Comparison of ENCODE assay signal across 9 mouse cellular contexts in the genomic region with DNA sequence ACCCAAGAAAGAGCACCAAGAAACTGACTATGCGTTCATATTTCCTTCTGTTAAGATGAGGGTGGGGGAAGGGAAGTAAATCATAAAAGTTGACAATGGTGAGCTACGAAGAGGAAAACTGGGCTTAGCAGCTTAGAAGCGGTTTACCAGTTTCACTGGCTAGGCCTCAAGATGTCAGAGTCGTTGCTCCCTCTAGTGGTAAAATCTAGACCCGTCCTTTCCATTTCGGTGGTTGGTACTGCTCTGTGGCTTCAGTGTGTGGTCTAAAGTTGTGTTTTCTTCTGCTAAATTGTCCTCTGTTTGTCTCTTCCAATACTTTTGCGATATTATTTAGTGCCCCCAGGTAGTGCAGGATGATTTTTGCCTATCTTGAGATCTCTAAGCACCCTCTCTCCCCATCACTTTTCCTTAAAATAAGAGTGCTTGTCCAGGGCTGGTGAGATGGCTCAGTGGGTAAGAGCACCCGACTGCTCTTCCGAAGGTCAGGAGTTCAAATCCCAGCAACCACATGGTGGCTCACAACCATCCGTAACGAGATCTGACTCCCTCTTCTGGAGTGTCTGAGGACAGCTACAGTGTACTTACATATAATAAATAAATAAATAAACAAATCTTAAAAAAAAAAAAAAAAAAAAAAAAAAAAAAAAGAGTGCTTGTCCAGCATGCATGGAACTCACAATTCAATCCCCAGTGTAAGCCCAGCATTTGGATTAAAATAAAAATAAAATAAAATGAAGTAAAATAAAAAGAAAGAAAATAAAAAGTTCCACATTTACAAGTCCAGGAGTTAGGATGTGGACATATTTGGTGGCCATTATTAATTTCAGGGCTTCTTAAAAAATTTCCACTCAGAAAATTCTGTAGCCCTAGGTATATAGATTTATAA. TPM values are rescaled to one million over a fixed set of nuclear protein-coding genes. Genes with fewer than 3 reads are reported as not detected.
A peak's percentile ranks its signal among the peaks of the same experiment; 100 is the strongest.
DNase-seq lines count a peak whose midpoint lies in the region; ATAC-seq and TF ChIP-seq lines count a peak whose summit lies in the region.
"Had no signal": no experiment of that assay in that cellular context is flagged by ENCODE, and none has a peak within 500 bp of the region (broad histone marks: within the 10 kb centered on the region; RNA-seq: fewer than 3 reads in every experiment).

No protein-coding gene starts in this region.

- peak; percentile 83 for TF ChIP-seq CTCF in hindbrain, postnatal 0 days (IDR thresholded peaks at IDR 0.05; ENCODE audit: low read depth)

- no peak overlapping the region for H3K27ac ChIP-seq in embryonic facial prominence, embryonic 14.5 days (replicated peaks; ENCODE audit: low read depth, low read length)
- peak overlapping the region; percentile 32; the same call in 1 of the 2 replicates for H3K27ac ChIP-seq in hindbrain, postnatal 0 days
- no peak overlapping the region for H3K27ac ChIP-seq in liver, embryonic 11.5 days (ENCODE audit: low read depth, low read length)
- no peak overlapping the region for H3K27ac ChIP-seq in neural tube, embryonic 11.5 days (ENCODE audit: low read depth, low read length)

- peak; percentile 84 for DNase-seq in thymus, postnatal 0 days (ENCODE audit: low spot score)
- no peak for DNase-seq in thymus, adult 18-20 months
- DNase-seq in adrenal gland, postnatal 14 days: peak; percentile 48
- peak; percentile 92 for DNase-seq in embryonic facial prominence, embryonic 14.5 days (ENCODE audit: low spot score)
- peak; percentile 92 for DNase-seq in hindbrain, postnatal 0 days (ENCODE audit: low spot score)
- DNase-seq in liver, embryonic 11.5 days (ENCODE audit: low spot score): peak; percentile 47
- DNase-seq in neural tube, embryonic 11.5 days (ENCODE audit: low spot score): peak; percentile 66
- no peak for DNase-seq in urinary bladder, postnatal 10 days (ENCODE audit: low spot score)

- peak; percentile 91 for ATAC-seq in embryonic facial prominence, embryonic 14.5 days (ENCODE audit: low read depth)
- ATAC-seq in hindbrain, postnatal 0 days: peak; percentile 90
- ATAC-seq in liver, embryonic 11.5 days (replicated peaks; ENCODE audit: low FRiP score): peak; percentile 51; the same call in 1 of the 2 replicates
- peak; percentile 61; the same call in 1 of the 2 replicates for ATAC-seq in neural tube, embryonic 11.5 days (ENCODE audit: insufficient read depth, low FRiP score, low TSS enrichment)

- no peaks in the 10 kb centered on the region for H3K36me3 ChIP-seq in embryonic facial prominence, embryonic 14.5 days (ENCODE audit: control insufficient read depth, insufficient read depth, low read length)
- no peaks in the 10 kb centered on the region for H3K36me3 ChIP-seq in hindbrain, postnatal 0 days (ENCODE audit: insufficient read depth, low read length)
- H3K36me3 ChIP-seq in liver, embryonic 11.5 days (ENCODE audit: control insufficient read depth, insufficient read depth, low read length): no peaks in the 10 kb centered on the region
- H3K36me3 ChIP-seq in neural tube, embryonic 11.5 days (ENCODE audit: control insufficient read depth, insufficient read depth, low read length): no peaks in the 10 kb centered on the region

- 19% methylated on average over 9 of the region's 11 CpGs for WGBS in embryonic facial prominence, embryonic 14.5 days
- 20% methylated on average over 9 of the region's 11 CpGs for WGBS in hindbrain, postnatal 0 days
- 27% methylated on average over 9 of the region's 11 CpGs for WGBS in liver, embryonic 11.5 days
- WGBS in neural tube, embryonic 11.5 days: 24% methylated on average over 9 of the region's 11 CpGs

- no peak overlapping the region for H3K4me3 ChIP-seq in embryonic facial prominence, embryonic 14.5 days (ENCODE audit: low read depth, low read length)
- no peak overlapping the region for H3K4me3 ChIP-seq in hindbrain, postnatal 0 days (ENCODE audit: low read length)
- H3K4me3 ChIP-seq in liver, embryonic 11.5 days (ENCODE audit: low read depth, low read length): no peak overlapping the region
- no peak overlapping the region for H3K4me3 ChIP-seq in neural tube, embryonic 11.5 days (ENCODE audit: low read depth, low read length)

- no peaks in the 10 kb centered on the region for H3K27me3 ChIP-seq in embryonic facial prominence, embryonic 14.5 days (replicated peaks; ENCODE audit: control insufficient read depth, insufficient read depth, low read length)
- no peaks in the 10 kb centered on the region for H3K27me3 ChIP-seq in hindbrain, postnatal 0 days (ENCODE audit: insufficient read depth, low read length)
- H3K27me3 ChIP-seq in liver, embryonic 11.5 days (replicated peaks; ENCODE audit: control insufficient read depth, insufficient read depth, low read length): no peaks in the 10 kb centered on the region
- H3K27me3 ChIP-seq in neural tube, embryonic 11.5 days (ENCODE audit: control insufficient read depth, insufficient read depth, low read length): no peaks in the 10 kb centered on the region

- H3K4me2 ChIP-seq in embryonic facial prominence, embryonic 14.5 days (ENCODE audit: low read depth, low read length): no peak overlapping the region
- H3K4me2 ChIP-seq in hindbrain, postnatal 0 days (ENCODE audit: low read depth, low read length): no peak overlapping the region
- no peak overlapping the region for H3K4me2 ChIP-seq in liver, embryonic 11.5 days
- no peak overlapping the region for H3K4me2 ChIP-seq in neural tube, embryonic 11.5 days (ENCODE audit: low read depth)

- no peaks in the 10 kb centered on the region for H3K9me3 ChIP-seq in embryonic facial prominence, embryonic 14.5 days (ENCODE audit: control insufficient read depth, low read length)
- no peaks in the 10 kb centered on the region for H3K9me3 ChIP-seq in hindbrain, postnatal 0 days (ENCODE audit: low read length)
- H3K9me3 ChIP-seq in liver, embryonic 11.5 days (ENCODE audit: control insufficient read depth, low read length): no peaks in the 10 kb centered on the region
- no peaks in the 10 kb centered on the region for H3K9me3 ChIP-seq in neural tube, embryonic 11.5 days (ENCODE audit: control insufficient read depth, low read length)

- no peak overlapping the region for H3K9ac ChIP-seq in embryonic facial prominence, embryonic 14.5 days (ENCODE audit: low read depth, low read length)
- no peak overlapping the region for H3K9ac ChIP-seq in hindbrain, postnatal 0 days (replicated peaks; ENCODE audit: low read length)
- H3K9ac ChIP-seq in liver, embryonic 11.5 days (ENCODE audit: low read depth, low read length): no peak overlapping the region
- no peak overlapping the region for H3K9ac ChIP-seq in neural tube, embryonic 11.5 days (ENCODE audit: low read length)

- H3K4me1 ChIP-seq in embryonic facial prominence, embryonic 14.5 days (ENCODE audit: control insufficient read depth, insufficient read depth, low read length): no peaks in the 10 kb centered on the region
- no peaks in the 10 kb centered on the region for H3K4me1 ChIP-seq in hindbrain, postnatal 0 days (ENCODE audit: insufficient read depth, low read length)
- H3K4me1 ChIP-seq in liver, embryonic 11.5 days (replicated peaks; ENCODE audit: control insufficient read depth, insufficient read depth, low read length): no peaks in the 10 kb centered on the region
- no peaks in the 10 kb centered on the region for H3K4me1 ChIP-seq in neural tube, embryonic 11.5 days (ENCODE audit: control insufficient read depth, insufficient read depth, low read length)

RNA-seq across cellular contexts. Expression of a gene that starts 38.2 kb away (rescaled TPM):
- 3.0 and 3.2 TPM in 2 replicates for polyA plus RNA-seq in thymus, postnatal 0 days (2015; fragmentation: Nextera tagmentation; extraction: Ambion mirVana)
- 4.5 and 5.4 TPM in 2 replicates for total RNA-seq in adrenal gland, postnatal 14 days (2021)
- 7.7 and 7.8 TPM in 2 replicates for polyA plus RNA-seq in embryonic facial prominence, embryonic 14.5 days (2014; fragmentation: Nextera tagmentation; extraction: Ambion mirVana)
- 11.1 and 16.2 TPM in 2 replicates for total RNA-seq in hindbrain, postnatal 0 days (2014; rRNA removed)
- 12.0 and 12.8 TPM in 2 replicates for polyA plus RNA-seq in hindbrain, postnatal 0 days (2015; fragmentation: Nextera tagmentation; extraction: Ambion mirVana)
- 2.6 TPM in 2 replicates for polyA plus RNA-seq in liver, embryonic 11.5 days (2014; fragmentation: Nextera tagmentation; extraction: Ambion mirVana)
- 13.6 and 14.4 TPM in 2 replicates for polyA plus RNA-seq in neural tube, embryonic 11.5 days (2014; fragmentation: Nextera tagmentation; extraction: Ambion mirVana)

RNA-seq across cellular contexts. Expression of a gene that starts 45.1 kb away (rescaled TPM):
- polyA plus RNA-seq in thymus, postnatal 0 days (2015; fragmentation: Nextera tagmentation; extraction: Ambion mirVana): 54.3 and 63.7 TPM in 2 replicates
- 26.6 and 35.7 TPM in 2 replicates for total RNA-seq in adrenal gland, postnatal 14 days (2021)
- 48.4 and 54.3 TPM in 2 replicates for polyA plus RNA-seq in embryonic facial prominence, embryonic 14.5 days (2014; fragmentation: Nextera tagmentation; extraction: Ambion mirVana)
- 15.6 and 43.9 TPM in 2 replicates for total RNA-seq in hindbrain, postnatal 0 days (2014; rRNA removed)
- polyA plus RNA-seq in hindbrain, postnatal 0 days (2015; fragmentation: Nextera tagmentation; extraction: Ambion mirVana): 22.6 and 28.1 TPM in 2 replicates
- 25.7 and 26.1 TPM in 2 replicates for polyA plus RNA-seq in liver, embryonic 11.5 days (2014; fragmentation: Nextera tagmentation; extraction: Ambion mirVana)
- 39.5 and 47.0 TPM in 2 replicates for polyA plus RNA-seq in neural tube, embryonic 11.5 days (2014; fragmentation: Nextera tagmentation; extraction: Ambion mirVana)

RNA-seq across cellular contexts. Expression of a gene that starts 45.2 kb away (rescaled TPM):
- polyA plus RNA-seq in thymus, postnatal 0 days (2015; fragmentation: Nextera tagmentation; extraction: Ambion mirVana): 2.2 and 3.4 TPM in 2 replicates
- 28.7 and 31.7 TPM in 2 replicates for total RNA-seq in adrenal gland, postnatal 14 days (2021)
- polyA plus RNA-seq in embryonic facial prominence, embryonic 14.5 days (2014; fragmentation: Nextera tagmentation; extraction: Ambion mirVana): 16.6 and 17.2 TPM in 2 replicates
- total RNA-seq in hindbrain, postnatal 0 days (2014; rRNA removed): 26.0 and 29.7 TPM in 2 replicates
- 6.4 and 6.9 TPM in 2 replicates for polyA plus RNA-seq in hindbrain, postnatal 0 days (2015; fragmentation: Nextera tagmentation; extraction: Ambion mirVana)
- polyA plus RNA-seq in liver, embryonic 11.5 days (2014; fragmentation: Nextera tagmentation; extraction: Ambion mirVana): 6.7 and 8.1 TPM in 2 replicates
- polyA plus RNA-seq in neural tube, embryonic 11.5 days (2014; fragmentation: Nextera tagmentation; extraction: Ambion mirVana): 12.3 and 13.6 TPM in 2 replicates

RNA-seq across cellular contexts. Expression of a gene that starts 59.4 kb away (rescaled TPM):
- polyA plus RNA-seq in thymus, postnatal 0 days (2015; fragmentation: Nextera tagmentation; extraction: Ambion mirVana): not detected in 2 replicates
- not detected in 2 replicates for total RNA-seq in adrenal gland, postnatal 14 days (2021)
- not detected in 2 replicates for polyA plus RNA-seq in embryonic facial prominence, embryonic 14.5 days (2014; fragmentation: Nextera tagmentation; extraction: Ambion mirVana)
- total RNA-seq in hindbrain, postnatal 0 days (2014; rRNA removed): not detected in 2 replicates
- not detected in 2 replicates for polyA plus RNA-seq in hindbrain, postnatal 0 days (2015; fragmentation: Nextera tagmentation; extraction: Ambion mirVana)
- polyA plus RNA-seq in liver, embryonic 11.5 days (2014; fragmentation: Nextera tagmentation; extraction: Ambion mirVana): not detected in 2 replicates
- polyA plus RNA-seq in neural tube, embryonic 11.5 days (2014; fragmentation: Nextera tagmentation; extraction: Ambion mirVana): not detected in 2 replicates
- total RNA-seq: left cerebral cortex, adult 18-20 months had no signal

Comparison
In these comparisons a context has a peak if more than half of its experiments do, and no peak if none do; other contexts are left out.
1. DNase-seq: peak in thymus, postnatal 0 days (single experiment), adrenal gland, postnatal 14 days (single experiment), embryonic facial prominence, embryonic 14.5 days (single experiment), hindbrain, postnatal 0 days (single experiment), liver, embryonic 11.5 days (single experiment) and neural tube, embryonic 11.5 days (single experiment); none in thymus, adult 18-20 months (0 of 2) and urinary bladder, postnatal 10 days (single experiment).
2. Peak in every context shown above with its lines, with median percentiles within 50 percentile points of each other: ATAC-seq.